Mouse (Mus musculus) CH12F3 (cell line): Measurements from ENCODE around the gene Gtsf2.

ENCODE experiments used
- in situ Hi-C: fragments of 300-500 bp; cut with MboI; formaldehyde crosslinking; loops from 2 replicates; pipeline ENCODE4 v1.14.3; 2020; ENCODE audit warnings: low sequenced_read_pairs

Gtsf2 gene

DNA sequence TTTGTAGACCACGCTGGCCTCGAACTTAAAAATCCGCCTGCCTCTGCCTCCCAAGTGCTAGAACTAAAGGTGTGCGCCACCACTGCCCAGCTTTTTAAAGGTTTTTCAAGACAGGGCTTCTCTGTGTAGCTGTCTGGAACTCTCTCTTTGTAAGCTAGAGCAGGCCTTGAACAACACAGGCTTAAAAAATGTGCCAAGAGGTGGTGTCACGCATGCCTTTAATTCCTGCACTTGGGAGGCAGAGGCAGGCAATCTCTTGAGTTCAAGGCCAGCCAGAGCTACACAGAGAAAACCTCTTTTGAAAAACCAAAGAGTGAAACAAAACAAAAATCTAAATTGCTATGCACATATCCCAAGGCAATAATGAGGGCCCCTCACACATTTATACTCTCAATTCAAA, 46.9 kb downstream of the Gtsf2 start:
- in situ Hi-C loops = no loop called here

DNA sequence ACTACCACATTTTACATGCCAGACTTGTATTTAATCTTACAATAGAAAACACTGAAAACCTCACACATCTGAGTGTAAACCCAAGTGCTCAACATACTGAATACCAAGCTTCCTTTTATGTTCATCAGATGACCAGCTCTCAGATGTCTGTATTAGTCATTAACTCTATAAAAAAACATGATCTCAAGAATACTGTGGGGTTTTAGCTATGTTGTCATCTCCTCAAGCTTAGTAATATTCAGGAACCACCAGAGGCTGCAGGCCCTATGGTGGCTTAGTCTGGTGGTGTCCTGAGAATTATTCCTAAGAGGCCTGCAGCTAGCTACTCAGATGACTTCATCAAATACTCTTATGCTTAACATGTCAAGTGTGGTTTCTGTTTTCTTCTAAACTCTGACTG, 54.7 kb downstream of the Gtsf2 start:
- in situ Hi-C loops = no loop called here
